Comparison of ENCODE assay signal across 7 mouse cellular contexts in genomic region chr4:130878273-130879047, GRCm38 (mm10). TPM values are rescaled to one million over a fixed set of nuclear protein-coding genes. Genes with fewer than 3 reads are reported as not detected.
A peak's percentile ranks its signal among the peaks of the same experiment; 100 is the strongest.
DNase-seq lines count a peak whose midpoint lies in the region; ATAC-seq and TF ChIP-seq lines count a peak whose summit lies in the region.

No protein-coding gene starts in this region.

- DNase-seq in adrenal gland, postnatal 14 days: peak; percentile 94
- peak; percentile 95 for DNase-seq in embryonic facial prominence, embryonic 11.5 days (ENCODE audit: low spot score)
- DNase-seq in heart, adult 8-10 months (ENCODE audit: low spot score): peak; percentile 89
- peak; percentile 70 to 90 for DNase-seq in kidney, adult 8-10 months
- peak; percentile 93 for DNase-seq in midbrain, postnatal 0 days (ENCODE audit: low spot score)
- peak; percentile 62 to 86 for DNase-seq in spleen, postnatal 10 days (ENCODE audit: low spot score in 2 of 2)

- peaks cover 11% of the 10 kb centered on the region for H3K4me1 ChIP-seq in embryonic facial prominence, embryonic 11.5 days (ENCODE audit: control insufficient read depth, insufficient read depth, low read length)
- H3K4me1 ChIP-seq in limb, embryonic 13.5 days: peaks cover 47% of the 10 kb centered on the region
- peaks cover 9% of the 10 kb centered on the region; the same call in 1 of the 2 replicates for H3K4me1 ChIP-seq in midbrain, postnatal 0 days (ENCODE audit: insufficient read depth, low read length)

- no peaks in the 10 kb centered on the region for H3K36me3 ChIP-seq in embryonic facial prominence, embryonic 11.5 days (replicated peaks; ENCODE audit: control insufficient read depth, insufficient read depth, low read depth, low read length)
- H3K36me3 ChIP-seq in limb, embryonic 13.5 days: no peaks in the 10 kb centered on the region
- no peaks in the 10 kb centered on the region for H3K36me3 ChIP-seq in midbrain, postnatal 0 days (ENCODE audit: insufficient read depth, low read length)

- peak overlapping the region; percentile 39; the same call in 1 of the 2 replicates for H3K9ac ChIP-seq in embryonic facial prominence, embryonic 11.5 days (replicated peaks; ENCODE audit: low read length)
- H3K9ac ChIP-seq in limb, embryonic 13.5 days: peak overlapping the region; percentile 36; the same call in 1 of the 2 replicates
- H3K9ac ChIP-seq in midbrain, postnatal 0 days (replicated peaks; ENCODE audit: low read length, poor library complexity, severe bottlenecking): peak overlapping the region; percentile 24; the same call in 1 of the 2 replicates

- peak; percentile 94 for TF ChIP-seq CTCF in midbrain, postnatal 0 days (IDR thresholded peaks at IDR 0.05)

- no peaks in the 10 kb centered on the region for H3K9me3 ChIP-seq in embryonic facial prominence, embryonic 11.5 days (replicated peaks; ENCODE audit: control insufficient read depth, low read length)
- no peaks in the 10 kb centered on the region for H3K9me3 ChIP-seq in limb, embryonic 13.5 days
- H3K9me3 ChIP-seq in midbrain, postnatal 0 days (ENCODE audit: low read length): no peaks in the 10 kb centered on the region

- peak overlapping the region; percentile 23 for H3K4me2 ChIP-seq in embryonic facial prominence, embryonic 11.5 days (ENCODE audit: low read depth, low read length)
- peak overlapping the region; percentile 57 for H3K4me2 ChIP-seq in limb, embryonic 13.5 days (replicated peaks)
- H3K4me2 ChIP-seq in midbrain, postnatal 0 days (ENCODE audit: low read depth, low read length, poor library complexity, severe bottlenecking): peak overlapping the region; percentile 42

- ATAC-seq in embryonic facial prominence, embryonic 11.5 days (replicated peaks; ENCODE audit: insufficient number of reproducible peaks, low FRiP score, low TSS enrichment, low read depth): peak; percentile 86
- peak; percentile 88 for ATAC-seq in limb, embryonic 13.5 days (ENCODE audit: low FRiP score, low read depth)
- ATAC-seq in midbrain, postnatal 0 days (ENCODE audit: low FRiP score): peak; percentile 85

- no peak overlapping the region for H3K4me3 ChIP-seq in embryonic facial prominence, embryonic 11.5 days (ENCODE audit: low read depth, low read length)
- peak overlapping the region; percentile 22 for H3K4me3 ChIP-seq in limb, embryonic 13.5 days
- no peak overlapping the region; the same call in 1 of the 2 replicates for H3K4me3 ChIP-seq in midbrain, postnatal 0 days (ENCODE audit: low read depth, low read length)

- 3% methylated on average over 21 of the region's 21 CpGs for WGBS in embryonic facial prominence, embryonic 11.5 days
- WGBS in limb, embryonic 13.5 days: 3% methylated on average over 21 of the region's 21 CpGs
- 3% methylated on average over 21 of the region's 21 CpGs for WGBS in midbrain, postnatal 0 days

- H3K27me3 ChIP-seq in embryonic facial prominence, embryonic 11.5 days (ENCODE audit: control insufficient read depth, insufficient read depth, low read length): no peaks in the 10 kb centered on the region
- peaks cover 9% of the 10 kb centered on the region for H3K27me3 ChIP-seq in limb, embryonic 13.5 days
- peaks cover 4% of the 10 kb centered on the region; the same call in 1 of the 2 replicates for H3K27me3 ChIP-seq in midbrain, postnatal 0 days (ENCODE audit: insufficient read depth, low read length)

- H3K27ac ChIP-seq in embryonic facial prominence, embryonic 11.5 days (replicated peaks; ENCODE audit: low read depth, low read length): peak overlapping the region; percentile 85
- H3K27ac ChIP-seq in limb, embryonic 13.5 days: peak overlapping the region; percentile 83
- H3K27ac ChIP-seq in midbrain, postnatal 0 days (ENCODE audit: low read depth, low read length): peak overlapping the region; percentile 60

RNA-seq across cellular contexts. Expression of gene Laptm5, which starts 34.5 kb away (rescaled TPM):
- 15.2 and 52.4 TPM in 2 replicates for total RNA-seq in adrenal gland, postnatal 14 days (2021)
- polyA plus RNA-seq in embryonic facial prominence, embryonic 11.5 days (2014; fragmentation: Nextera tagmentation; extraction: Ambion mirVana): 25.2 and 25.4 TPM in 2 replicates
- 10 to 100 TPM in 3 of 4 experiments, 1 to 10 TPM in 1; 9.9 to 35.1 (median 12.5) TPM for total RNA-seq in heart, adult 8-10 months (2022)
- 32.2 and 35.9 TPM in 2 replicates for polyA plus RNA-seq in limb, embryonic 13.5 days (2015; fragmentation: Nextera tagmentation; extraction: Ambion mirVana)
- 28.2 and 34.5 TPM in 2 replicates for total RNA-seq in midbrain, postnatal 0 days (2014; rRNA removed)
- polyA plus RNA-seq in midbrain, postnatal 0 days (2015; fragmentation: Nextera tagmentation; extraction: Ambion mirVana): 32.8 and 36.2 TPM in 2 replicates
